Mouse (Mus musculus): ENCODE results near the gene 2810459M11Rik. TPM values are rescaled to one million over a fixed set of nuclear protein-coding genes. Genes with fewer than 3 reads are reported as not detected.

2810459M11Rik gene
- polyA plus RNA-seq, 1 experiment from 2014 or later, result 8.1 TPM

- no peak overlapping the region for H3K27ac ChIP-seq (ENCODE audit: low read depth, low read length)
- H3K4me2 ChIP-seq (ENCODE audit: low read depth, low read length), result peak overlapping the region; percentile 93
- WGBS, result 3% methylated on average over 60 of the region's 60 CpGs
- H3K4me1 ChIP-seq (ENCODE audit: control insufficient read depth, insufficient read depth, low read length), result 0 out of 2 replicates have a peak, but pooled peaks cover 5% of the 10 kb centered on the region
- peak overlapping the region; percentile 65 for H3K9ac ChIP-seq (replicated peaks; ENCODE audit: low read depth, low read length)
- H3K27me3 ChIP-seq (ENCODE audit: control insufficient read depth, insufficient read depth, low read length), result no peaks in the 10 kb centered on the region
- H3K4me3 ChIP-seq (ENCODE audit: low read depth, low read length), result peak overlapping the region; percentile 47
- no peaks in the 10 kb centered on the region for H3K36me3 ChIP-seq (ENCODE audit: control insufficient read depth, insufficient read depth, low read length)
- H3K9me3 ChIP-seq (ENCODE audit: control insufficient read depth, low read length), result no peaks in the 10 kb centered on the region
- ATAC-seq (ENCODE audit: low read depth), result peak; percentile 84
Measured at GRCm38 (mm10) chr1:86018235-86019055, 27.2 kb upstream of the 2810459M11Rik start.

- no peak overlapping the region for H3K9ac ChIP-seq (replicated peaks; ENCODE audit: low read depth, low read length)
- H3K4me3 ChIP-seq (ENCODE audit: low read depth, low read length), result no peak overlapping the region
- no peaks in the 10 kb centered on the region for H3K9me3 ChIP-seq (ENCODE audit: control insufficient read depth, low read length)
- H3K27me3 ChIP-seq (ENCODE audit: control insufficient read depth, insufficient read depth, low read length), result no peaks in the 10 kb centered on the region
- no peak overlapping the region for H3K4me2 ChIP-seq (ENCODE audit: low read depth, low read length)
- H3K36me3 ChIP-seq (ENCODE audit: control insufficient read depth, insufficient read depth, low read length), result no peaks in the 10 kb centered on the region
- no peak for ATAC-seq (ENCODE audit: low read depth)
- H3K27ac ChIP-seq (ENCODE audit: low read depth, low read length), result no peak overlapping the region
- H3K4me1 ChIP-seq (ENCODE audit: control insufficient read depth, insufficient read depth, low read length), result 0 out of 2 replicates have a peak, but pooled peaks cover 5% of the 10 kb centered on the region
- WGBS, result 75% methylated on average over 11 of the region's 11 CpGs
Measured at GRCm38 (mm10) chr1:86021365-86021989, 24.2 kb upstream of the 2810459M11Rik start.

GRCm38 (mm10) chr1:86032273-86032987 is 13.2 kb upstream of the 2810459M11Rik start:
- Histone ChIP-seq H3K4me3 (ENCODE audit: low read depth, low read length) (no peak overlapping the region), H3K9me3 (ENCODE audit: control insufficient read depth, low read length) (no peaks in the 10 kb centered on the region), H3K9ac (replicated peaks; ENCODE audit: low read depth, low read length) (no peak overlapping the region), H3K27ac (ENCODE audit: low read depth, low read length) (peak overlapping the region; percentile 77), H3K4me2 (ENCODE audit: low read depth, low read length) (no peak overlapping the region), H3K4me1 (ENCODE audit: control insufficient read depth, insufficient read depth, low read length) (no peaks in the 10 kb centered on the region), H3K27me3 (ENCODE audit: control insufficient read depth, insufficient read depth, low read length) (no peaks in the 10 kb centered on the region), H3K36me3 (ENCODE audit: control insufficient read depth, insufficient read depth, low read length) (no peaks in the 10 kb centered on the region)
- WGBS, result 6% methylated on average over 11 of the region's 11 CpGs
- ATAC-seq (ENCODE audit: low read depth), result peak; percentile 87

GRCm38 (mm10) chr1:86038191-86038951 is 7.3 kb upstream of the 2810459M11Rik start:
- Histone ChIP-seq H3K9ac (replicated peaks; ENCODE audit: low read depth, low read length) (no peak overlapping the region), H3K27ac (ENCODE audit: low read depth, low read length) (no peak overlapping the region), H3K4me1 (ENCODE audit: control insufficient read depth, insufficient read depth, low read length) (no peaks in the 10 kb centered on the region), H3K4me2 (ENCODE audit: low read depth, low read length) (no peak overlapping the region), H3K9me3 (ENCODE audit: control insufficient read depth, low read length) (no peaks in the 10 kb centered on the region), H3K27me3 (ENCODE audit: control insufficient read depth, insufficient read depth, low read length) (no peaks in the 10 kb centered on the region), H3K36me3 (ENCODE audit: control insufficient read depth, insufficient read depth, low read length) (no peaks in the 10 kb centered on the region), H3K4me3 (ENCODE audit: low read depth, low read length) (no peak overlapping the region)
- WGBS, result 78% methylated on average over 3 of the region's 3 CpGs
- no peak for ATAC-seq (ENCODE audit: low read depth)

GRCm38 (mm10) chr1:86040131-86040530 is 5.5 kb upstream of the 2810459M11Rik start:
- no peak overlapping the region for H3K4me2 ChIP-seq (ENCODE audit: low read depth, low read length)
- no peaks in the 10 kb centered on the region for H3K4me1 ChIP-seq (ENCODE audit: control insufficient read depth, insufficient read depth, low read length)
- no peak overlapping the region for H3K4me3 ChIP-seq (ENCODE audit: low read depth, low read length)
- ATAC-seq (ENCODE audit: low read depth), result no peak
- H3K9ac ChIP-seq (replicated peaks; ENCODE audit: low read depth, low read length), result no peak overlapping the region
- 66% methylated on average over 4 of the region's 4 CpGs for WGBS
- peaks cover 11% of the 10 kb centered on the region for H3K27me3 ChIP-seq (ENCODE audit: control insufficient read depth, insufficient read depth, low read length)
- no peaks in the 10 kb centered on the region for H3K9me3 ChIP-seq (ENCODE audit: control insufficient read depth, low read length)
- no peaks in the 10 kb centered on the region for H3K36me3 ChIP-seq (ENCODE audit: control insufficient read depth, insufficient read depth, low read length)
- no peak overlapping the region for H3K27ac ChIP-seq (ENCODE audit: low read depth, low read length)

GRCm38 (mm10) chr1:86040817-86041216 is 4.8 kb upstream of the 2810459M11Rik start:
- H3K4me2 ChIP-seq (ENCODE audit: low read depth, low read length), result no peak overlapping the region
- H3K4me1 ChIP-seq (ENCODE audit: control insufficient read depth, insufficient read depth, low read length), result no peaks in the 10 kb centered on the region
- ATAC-seq (ENCODE audit: low read depth), result no peak
- no peaks in the 10 kb centered on the region for H3K36me3 ChIP-seq (ENCODE audit: control insufficient read depth, insufficient read depth, low read length)
- no peak overlapping the region for H3K27ac ChIP-seq (ENCODE audit: low read depth, low read length)
- H3K9ac ChIP-seq (replicated peaks; ENCODE audit: low read depth, low read length), result no peak overlapping the region
- H3K9me3 ChIP-seq (ENCODE audit: control insufficient read depth, low read length), result no peaks in the 10 kb centered on the region
- H3K27me3 ChIP-seq (ENCODE audit: control insufficient read depth, insufficient read depth, low read length), result peaks cover 16% of the 10 kb centered on the region
- WGBS, result 93% methylated on average over 3 of the region's 3 CpGs
- no peak overlapping the region for H3K4me3 ChIP-seq (ENCODE audit: low read depth, low read length)

GRCm38 (mm10) chr1:86045056-86045455 is 607 bp upstream of the 2810459M11Rik start:
- Histone ChIP-seq H3K27ac (ENCODE audit: low read depth, low read length) (no peak overlapping the region), H3K27me3 (ENCODE audit: control insufficient read depth, insufficient read depth, low read length) (peaks cover 28% of the 10 kb centered on the region), H3K9me3 (ENCODE audit: control insufficient read depth, low read length) (no peaks in the 10 kb centered on the region), H3K9ac (replicated peaks; ENCODE audit: low read depth, low read length) (no peak overlapping the region), H3K4me3 (ENCODE audit: low read depth, low read length) (no peak overlapping the region), H3K4me2 (ENCODE audit: low read depth, low read length) (no peak overlapping the region; the same call in 1 of the 2 replicates), H3K36me3 (ENCODE audit: control insufficient read depth, insufficient read depth, low read length) (no peaks in the 10 kb centered on the region), H3K4me1 (ENCODE audit: control insufficient read depth, insufficient read depth, low read length) (0 out of 2 replicates have a peak, but pooled peaks cover 5% of the 10 kb centered on the region)
- ATAC-seq (ENCODE audit: low read depth), result no peak
- 70% methylated on average over 4 of the region's 4 CpGs for WGBS

GRCm38 (mm10) chr1:86046833-86047563 is 1.3 kb downstream of the 2810459M11Rik start:
- Histone ChIP-seq H3K9ac (replicated peaks; ENCODE audit: low read depth, low read length) (peak overlapping the region; percentile 75; the same call in 1 of the 2 replicates), H3K27ac (ENCODE audit: low read depth, low read length) (no peak overlapping the region), H3K4me3 (ENCODE audit: low read depth, low read length) (peak overlapping the region; percentile 56), H3K9me3 (ENCODE audit: control insufficient read depth, low read length) (no peaks in the 10 kb centered on the region), H3K27me3 (ENCODE audit: control insufficient read depth, insufficient read depth, low read length) (peaks cover 28% of the 10 kb centered on the region), H3K36me3 (ENCODE audit: control insufficient read depth, insufficient read depth, low read length) (no peaks in the 10 kb centered on the region), H3K4me2 (ENCODE audit: low read depth, low read length) (peak overlapping the region; percentile 95), H3K4me1 (ENCODE audit: control insufficient read depth, insufficient read depth, low read length) (0 out of 2 replicates have a peak, but pooled peaks cover 5% of the 10 kb centered on the region)
- ATAC-seq (ENCODE audit: low read depth), result no peak
- 10% methylated on average over 24 of the region's 24 CpGs for WGBS
